Mouse (Mus musculus) neural tube, embryonic 13.5 days (tissue): Measurements from ENCODE around the gene Casp7. TPM values are rescaled to one million over a fixed set of nuclear protein-coding genes. Genes with fewer than 3 reads are reported as not detected.
"Not testable (repeated sequence)": the region's sequence is repeated elsewhere in the genome, so short reads cannot be mapped to it uniquely, and the experiment has no call there.

Source experiments
- ATAC-seq: fragments of 200-750 bp; cut with Nextera tagmentation; 2 replicates; pipeline ENCODE4 v1.8.0; 2017; ENCODE audit warnings: low read depth, mild to moderate bottlenecking, moderate TSS enrichment, moderate library complexity
- H3K27ac ChIP-seq: fragments of 300-500 bp; sonication (generic); replicated peaks from 2 replicates; pipeline ENCODE4 v1.5.1; 2015; ENCODE audit warnings: moderate library complexity, mild to moderate bottlenecking, inconsistent platforms
- H3K27me3 ChIP-seq: fragments of 300-500 bp; sonication (generic); 2 replicates; pipeline ENCODE4 v1.6.1; 2015; ENCODE audit warnings: mild to moderate bottlenecking, inconsistent platforms
- H3K36me3 ChIP-seq: fragments of 300-500 bp; sonication (generic); 2 replicates; pipeline ENCODE4 v1.6.1; 2015; ENCODE audit warnings: mild to moderate bottlenecking, inconsistent platforms
- H3K4me1 ChIP-seq: fragments of 300-500 bp; sonication (generic); replicated peaks from 2 replicates; pipeline ENCODE4 v1.6.1; 2015; ENCODE audit warnings: inconsistent platforms
- H3K4me2 ChIP-seq: fragments of 300-500 bp; sonication (generic); 2 replicates; pipeline ENCODE4 v1.6.1; 2015; ENCODE audit warnings: inconsistent platforms, mild to moderate bottlenecking, moderate library complexity
- H3K4me3 ChIP-seq: fragments of 300-500 bp; sonication (generic); 2 replicates; pipeline ENCODE4 v1.5.1; 2015; ENCODE audit warnings: mild to moderate bottlenecking, inconsistent platforms
- H3K9ac ChIP-seq: fragments of 300-500 bp; sonication (generic); 2 replicates; pipeline ENCODE4 v1.6.1; 2015; ENCODE audit warnings: moderate library complexity, mild to moderate bottlenecking, inconsistent platforms
- H3K9me3 ChIP-seq: fragments of 300-500 bp; sonication (generic); 2 replicates; pipeline ENCODE4 v1.6.1; 2016; ENCODE audit warnings: inconsistent platforms
- WGBS: fragments of 180-500 bp; shearing (Covaris S2); methylation state at CpG from one replicate; pipeline ENCODE4 v1.1.7; 2015; 5-methylcytosine and 5-hydroxymethylcytosine counted together
- polyA plus RNA-seq: library from polyadenylated mRNA; unstranded; fragments of >200 nt; fragmentation: Nextera tagmentation; extraction: Ambion mirVana; gene quantifications from 2 replicates; pipeline ENCODE4 v1.2.1, GENCODE M21; 2015

Casp7 gene
- 13.8 and 15.7 TPM in 2 replicates for polyA plus RNA-seq

DNA sequence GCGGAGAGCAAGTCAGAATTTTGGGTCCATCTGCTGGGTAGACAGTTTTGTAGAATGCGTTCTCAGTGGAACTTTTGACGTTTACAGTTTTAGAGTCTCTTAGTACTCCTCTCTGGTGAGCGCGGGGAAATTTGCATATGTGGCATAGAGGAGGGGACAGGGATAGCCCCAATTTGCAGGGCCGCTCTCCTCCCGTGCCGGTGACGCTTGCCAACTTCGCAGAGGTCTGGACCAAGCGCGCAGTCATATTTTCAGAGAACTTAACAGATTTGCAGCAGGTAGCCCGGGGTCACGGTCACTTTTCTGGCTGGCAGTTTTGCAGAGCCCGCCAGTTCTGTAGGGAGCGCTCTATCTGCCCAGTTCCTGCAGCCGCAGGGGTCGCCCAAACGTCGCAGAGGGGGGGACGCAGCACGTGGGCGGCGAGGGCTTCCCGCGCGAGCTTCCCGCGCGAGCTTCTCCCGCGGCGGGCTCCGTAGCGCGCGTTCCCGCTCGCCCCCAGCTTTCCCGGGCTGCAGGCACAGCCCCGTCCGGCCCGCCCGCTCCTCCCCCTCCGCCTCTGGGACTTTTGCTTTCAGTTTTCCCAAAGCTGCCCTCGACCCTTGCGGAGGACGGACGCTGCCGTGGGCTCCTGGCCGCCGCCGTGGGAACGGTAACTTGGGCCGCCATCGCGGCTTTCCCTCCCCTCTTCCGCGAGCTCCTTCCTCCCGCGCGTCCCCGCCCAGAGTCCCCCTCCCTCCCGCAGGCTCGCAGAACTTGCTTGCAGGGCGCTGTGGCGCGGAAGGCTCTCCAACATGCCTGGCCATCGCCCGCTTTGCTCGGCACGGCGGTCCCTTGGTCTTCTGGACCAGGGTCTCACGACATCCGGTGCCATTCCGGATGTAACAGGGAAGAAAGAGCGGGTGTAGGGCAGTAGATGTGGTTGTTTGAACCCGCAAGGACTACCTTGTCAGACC is at the start of gene Casp7:
Gene Casp7 (plus strand): TSS at position 461 of the 953 bp plus-strand sequence.
- Histone ChIP-seq H3K36me3 (no peaks in the 10 kb centered on the region), H3K4me1 (peaks cover 22% of the 10 kb centered on the region), H3K27me3 (peaks cover 79% of the 10 kb centered on the region), H3K27ac (peak within 1 kb of the TSS; percentile 25), H3K4me2 (peak within 1 kb of the TSS; percentile 96), H3K4me3 (peak within 1 kb of the TSS; percentile 63), H3K9ac (peak within 1 kb of the TSS; percentile 77), H3K9me3 (no peaks in the 10 kb centered on the region)
- peak; percentile 70; the same call in 1 of the 2 replicates for ATAC-seq
- 1% methylated on average over 75 of the region's 78 CpGs for WGBS

DNA sequence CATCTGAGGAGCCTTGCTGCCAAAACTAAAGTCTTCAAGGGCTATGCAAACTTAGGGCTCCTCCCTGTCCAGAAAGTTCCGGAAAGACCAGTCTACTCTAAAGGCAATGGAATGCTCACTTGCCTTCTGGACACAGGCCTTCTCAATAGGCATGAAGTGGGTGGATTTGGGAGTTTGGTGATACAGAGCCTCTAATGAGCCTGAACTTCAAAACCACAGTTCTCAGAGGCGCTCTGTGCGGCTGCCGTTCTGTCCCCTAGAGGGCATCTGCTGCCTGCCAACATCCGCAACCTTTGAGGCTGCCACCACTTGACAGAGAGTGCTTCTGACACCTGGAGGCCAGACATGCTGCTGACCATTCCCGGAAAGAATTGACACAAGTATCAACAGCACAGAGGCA is 47.6 kb upstream of the Casp7 start:
- peaks cover 4% of the 10 kb centered on the region; the same call in 1 of the 2 replicates for H3K9me3 ChIP-seq
- WGBS, result 37% methylated on average over 6 of the region's 6 CpGs
- ATAC-seq, result no peak
- no peaks in the 10 kb centered on the region for H3K36me3 ChIP-seq
- no peak overlapping the region for H3K4me3 ChIP-seq
- H3K9ac ChIP-seq, result no peak overlapping the region
- peaks cover 7% of the 10 kb centered on the region for H3K4me1 ChIP-seq
- no peaks in the 10 kb centered on the region for H3K27me3 ChIP-seq
- no peak overlapping the region for H3K27ac ChIP-seq
- H3K4me2 ChIP-seq, result no peak overlapping the region

DNA sequence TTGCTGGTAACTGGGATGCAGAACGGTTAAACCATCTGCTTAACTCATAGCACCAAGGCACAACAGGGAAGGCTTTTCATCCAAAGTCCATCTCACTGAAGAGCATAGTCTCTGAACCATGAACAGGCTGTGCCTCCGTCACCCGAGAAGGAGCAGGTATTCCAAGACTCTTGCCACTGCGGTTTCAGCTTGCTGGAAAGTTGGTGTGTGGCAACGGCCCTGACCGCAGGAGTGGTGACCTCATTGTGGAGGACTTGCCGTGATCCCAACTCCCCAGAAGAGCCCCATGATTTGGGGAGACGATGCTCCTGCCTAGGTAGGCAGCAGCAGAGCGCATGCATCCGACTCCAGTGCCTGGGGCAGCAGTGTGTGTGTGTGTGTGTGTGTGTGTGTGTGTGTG is 43.2 kb upstream of the Casp7 start:
- no peak overlapping the region for H3K4me2 ChIP-seq
- peaks cover 4% of the 10 kb centered on the region; the same call in 1 of the 2 replicates for H3K9me3 ChIP-seq
- H3K27ac ChIP-seq, result no peak overlapping the region
- no peaks in the 10 kb centered on the region for H3K36me3 ChIP-seq
- no peak overlapping the region for H3K4me3 ChIP-seq
- no peaks in the 10 kb centered on the region for H3K27me3 ChIP-seq
- WGBS, result 87% methylated on average over 10 of the region's 10 CpGs
- ATAC-seq, result no peak
- no peaks in the 10 kb centered on the region for H3K4me1 ChIP-seq
- H3K9ac ChIP-seq, result no peak overlapping the region

GRCm38 (mm10) chr19:56355201-56355600 is 41.7 kb upstream of the Casp7 start:
- Histone ChIP-seq H3K9ac (no peak overlapping the region), H3K36me3 (no peaks in the 10 kb centered on the region), H3K4me3 (no peak overlapping the region), H3K27ac (no peak overlapping the region), H3K4me1 (no peaks in the 10 kb centered on the region), H3K9me3 (peaks cover 4% of the 10 kb centered on the region; the same call in 1 of the 2 replicates), H3K4me2 (no peak overlapping the region), H3K27me3 (no peaks in the 10 kb centered on the region)
- 89% methylated on average over 12 of the region's 12 CpGs for WGBS
- no peak for ATAC-seq

GRCm38 (mm10) chr19:56356480-56357373 is 40.2 kb upstream of the Casp7 start:
- Histone ChIP-seq H3K9ac (no peak overlapping the region), H3K27ac (no peak overlapping the region), H3K4me2 (no peak overlapping the region), H3K4me3 (no peak overlapping the region), H3K4me1 (no peaks in the 10 kb centered on the region), H3K27me3 (no peaks in the 10 kb centered on the region), H3K9me3 (peaks cover 4% of the 10 kb centered on the region; the same call in 1 of the 2 replicates), H3K36me3 (no peaks in the 10 kb centered on the region)
- 0 out of 2 replicates have a peak, but pooled peaks have one; percentile 27 for ATAC-seq
- WGBS, result 45% methylated on average over 17 of the region's 17 CpGs

DNA sequence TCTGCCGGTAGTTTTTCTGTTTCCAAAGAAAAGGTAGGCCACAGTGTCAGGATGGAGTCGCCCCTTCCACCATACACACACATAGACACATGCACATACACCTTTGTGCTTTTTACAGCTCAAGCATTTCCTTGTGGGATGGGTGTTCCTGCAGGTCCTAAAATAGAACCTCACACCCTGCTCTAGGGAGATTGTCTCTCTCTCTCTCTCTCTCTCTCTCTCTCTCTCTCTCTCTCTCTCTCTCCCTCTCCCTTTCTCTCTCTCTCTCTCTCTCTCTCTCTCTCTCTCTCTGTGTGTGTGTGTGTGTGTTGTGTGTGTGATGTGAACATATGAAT is 39.6 kb upstream of the Casp7 start:
- not testable (repeated sequence) for H3K9me3 ChIP-seq, H3K27me3 ChIP-seq, H3K4me1 ChIP-seq, H3K4me2 ChIP-seq, H3K36me3 ChIP-seq, H3K27ac ChIP-seq, H3K4me3 ChIP-seq, ATAC-seq, H3K9ac ChIP-seq
- 79% methylated on average over 2 of the region's 2 CpGs for WGBS

- Histone ChIP-seq H3K27me3 (no peaks in the 10 kb centered on the region), H3K4me2 (no peak overlapping the region), H3K36me3 (no peaks in the 10 kb centered on the region), H3K4me3 (no peak overlapping the region), H3K27ac (no peak overlapping the region), H3K9ac (no peak overlapping the region), H3K4me1 (no peaks in the 10 kb centered on the region), H3K9me3 (no peaks in the 10 kb centered on the region)
- WGBS, result 73% methylated on average over 2 of the region's 2 CpGs
- no peak for ATAC-seq
Observed at GRCm38 (mm10) chr19:56358890-56359289, 38.0 kb upstream of the Casp7 start.

DNA sequence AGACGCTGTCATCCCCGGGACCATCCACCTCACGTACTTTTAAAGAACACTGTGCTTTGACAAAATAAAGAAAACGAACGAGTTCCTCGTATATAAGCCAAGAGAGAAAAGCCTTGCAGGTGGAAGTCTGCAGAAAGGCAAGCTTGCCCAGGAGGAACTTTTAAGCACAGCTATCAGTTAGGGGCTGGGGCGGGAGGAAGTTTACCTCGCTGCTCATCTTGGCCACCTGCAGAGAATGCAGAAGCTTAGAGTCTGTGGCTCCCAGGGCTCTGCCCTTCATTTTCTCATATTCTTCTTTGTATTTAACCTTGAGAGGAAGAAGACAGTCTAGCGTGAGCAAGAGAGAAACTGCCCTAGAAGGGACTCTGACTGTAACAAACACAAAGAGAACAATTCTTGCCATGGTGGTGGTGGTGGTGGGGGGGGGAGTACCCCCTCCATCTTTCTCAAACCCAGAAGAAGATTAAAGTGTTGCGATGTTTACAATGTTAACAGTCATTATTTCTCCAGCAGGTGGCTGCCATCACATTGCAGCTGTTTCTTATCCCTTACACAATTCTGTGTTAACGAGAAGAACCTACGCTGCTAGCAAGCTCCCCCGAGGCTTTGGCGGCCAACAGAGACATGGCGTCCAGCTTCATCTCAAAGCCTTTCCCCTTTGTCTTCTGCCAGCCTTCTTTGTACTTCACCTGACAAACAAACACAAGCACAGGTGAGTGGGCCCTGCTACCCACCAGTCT is 33.0 kb upstream of the Casp7 start:
- Histone ChIP-seq H3K4me1 (no peaks in the 10 kb centered on the region), H3K4me3 (no peak overlapping the region), H3K36me3 (no peaks in the 10 kb centered on the region), H3K4me2 (no peak overlapping the region), H3K9me3 (no peaks in the 10 kb centered on the region), H3K27me3 (no peaks in the 10 kb centered on the region), H3K27ac (no peak overlapping the region), H3K9ac (no peak overlapping the region)
- no peak for ATAC-seq
- WGBS, result 70% methylated on average over 15 of the region's 15 CpGs

- no peaks in the 10 kb centered on the region for H3K27me3 ChIP-seq
- no peak overlapping the region for H3K27ac ChIP-seq
- no peak overlapping the region for H3K4me3 ChIP-seq
- no peak overlapping the region for H3K9ac ChIP-seq
- 76% methylated on average over 8 of the region's 8 CpGs for WGBS
- ATAC-seq, result no peak
- H3K9me3 ChIP-seq, result no peaks in the 10 kb centered on the region
- H3K4me1 ChIP-seq, result no peaks in the 10 kb centered on the region
- H3K36me3 ChIP-seq, result no peaks in the 10 kb centered on the region
- no peak overlapping the region for H3K4me2 ChIP-seq
Observed at GRCm38 (mm10) chr19:56364563-56364962, 32.4 kb upstream of the Casp7 start.

DNA sequence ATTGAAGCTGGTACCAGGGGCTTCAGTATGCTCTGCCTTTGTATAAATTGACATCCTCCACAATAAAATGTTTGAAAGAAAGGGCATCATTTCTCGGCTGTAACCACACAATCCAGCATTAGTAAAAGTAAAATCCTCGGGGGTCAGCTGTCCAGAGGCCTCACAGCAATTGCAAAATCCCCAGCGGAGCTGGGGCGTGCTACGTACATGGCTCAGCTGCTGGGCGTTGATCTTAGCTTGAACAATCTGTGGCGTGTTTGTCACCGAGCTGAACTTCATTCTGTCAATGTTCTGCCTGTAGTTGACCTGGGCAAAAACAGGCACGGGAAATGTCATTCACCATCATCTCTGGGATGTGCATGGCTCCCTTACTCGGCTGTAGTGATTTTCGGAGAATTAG is 30.8 kb upstream of the Casp7 start:
- H3K4me3 ChIP-seq, result no peak overlapping the region
- no peaks in the 10 kb centered on the region for H3K36me3 ChIP-seq
- no peaks in the 10 kb centered on the region for H3K4me1 ChIP-seq
- no peaks in the 10 kb centered on the region for H3K27me3 ChIP-seq
- H3K4me2 ChIP-seq, result no peak overlapping the region
- no peaks in the 10 kb centered on the region for H3K9me3 ChIP-seq
- no peak for ATAC-seq
- 79% methylated on average over 11 of the region's 11 CpGs for WGBS
- H3K9ac ChIP-seq, result no peak overlapping the region
- H3K27ac ChIP-seq, result no peak overlapping the region

DNA sequence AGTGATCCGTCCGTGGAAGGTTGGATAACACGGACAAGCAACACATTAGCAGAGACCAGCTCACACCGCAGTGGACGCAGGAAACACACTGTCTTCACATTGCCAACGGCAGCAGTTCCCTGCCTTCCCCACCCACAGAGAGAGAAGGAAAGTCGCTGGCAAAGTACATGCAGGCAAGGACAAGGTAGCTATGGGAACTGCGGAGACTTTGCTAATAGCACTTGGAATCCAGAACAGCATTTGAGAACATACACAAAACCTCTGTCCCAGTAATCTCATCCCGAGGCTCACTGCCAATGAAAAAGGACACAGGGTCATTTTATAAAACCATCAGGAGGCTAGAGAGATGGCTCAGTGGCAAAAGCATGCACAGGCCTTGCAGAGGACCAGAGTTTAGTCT is 30.3 kb upstream of the Casp7 start:
- Histone ChIP-seq H3K9ac (no peak overlapping the region), H3K27ac (no peak overlapping the region), H3K4me2 (no peak overlapping the region), H3K9me3 (no peaks in the 10 kb centered on the region), H3K36me3 (no peaks in the 10 kb centered on the region), H3K4me1 (no peaks in the 10 kb centered on the region), H3K4me3 (no peak overlapping the region), H3K27me3 (no peaks in the 10 kb centered on the region)
- WGBS, result 81% methylated on average over 9 of the region's 9 CpGs
- ATAC-seq, result no peak
